Mouse (Mus musculus): Measurements from ENCODE around the gene Cox5a. TPM values are rescaled to one million over a fixed set of nuclear protein-coding genes. Genes with fewer than 3 reads are reported as not detected.

Cox5a gene
- polyA plus RNA-seq, 1 experiment from 2014 or later = 770 TPM

- H3K4me2 ChIP-seq (replicated peaks) = no peak overlapping the region
- no peak overlapping the region for H3K4me3 ChIP-seq
- H3K27me3 ChIP-seq (replicated peaks) = no peaks in the 10 kb centered on the region
- no peak overlapping the region for H3K9ac ChIP-seq
- peaks cover 49% of the 10 kb centered on the region for H3K36me3 ChIP-seq
- H3K9me3 ChIP-seq = no peaks in the 10 kb centered on the region
- ATAC-seq (ENCODE audit: low FRiP score, low read depth) = no peak
- H3K4me1 ChIP-seq = no peaks in the 10 kb centered on the region
- no peak overlapping the region for H3K27ac ChIP-seq
These were observed 53.3 kb downstream of the Cox5a start for GRCm38 (mm10) chr9:57574397-57574796.

- H3K36me3 ChIP-seq = peaks cover 53% of the 10 kb centered on the region
These were observed 54.5 kb downstream of the Cox5a start for GRCm38 (mm10) chr9:57575577-57575976.

GRCm38 (mm10) chr9:57577144-57577849 lies 56.2 kb downstream of the Cox5a start:
- no peak overlapping the region for H3K4me3 ChIP-seq
- peaks cover 61% of the 10 kb centered on the region for H3K36me3 ChIP-seq
- H3K9me3 ChIP-seq = no peaks in the 10 kb centered on the region
- no peaks in the 10 kb centered on the region for H3K4me1 ChIP-seq
- no peak overlapping the region for H3K9ac ChIP-seq
- no peaks in the 10 kb centered on the region for H3K27me3 ChIP-seq (replicated peaks)
- H3K4me2 ChIP-seq (replicated peaks) = no peak overlapping the region
- WGBS = 84% methylated on average over 6 of the region's 6 CpGs
- H3K27ac ChIP-seq = no peak overlapping the region
- no peak for ATAC-seq (ENCODE audit: low FRiP score, low read depth)

More at GRCm38 (mm10) chr9:57575577-57575976, 54.5 kb downstream of the Cox5a start:
- Histone ChIP-seq H3K27ac (no peak overlapping the region), H3K4me2 (replicated peaks) (no peak overlapping the region), H3K9me3 (no peaks in the 10 kb centered on the region), H3K4me1 (no peaks in the 10 kb centered on the region), H3K27me3 (replicated peaks) (no peaks in the 10 kb centered on the region), H3K4me3 (no peak overlapping the region), H3K9ac (no peak overlapping the region)
- WGBS = 88% methylated on average over 3 of the region's 3 CpGs
- ATAC-seq (ENCODE audit: low FRiP score, low read depth) = no peak

Other genes starting within 250 kb of the Cox5a start
- 21.8 and 24.3 TPM in 2 replicates for gene Ppcdc, start 81.2 kb upstream of the Cox5a start, polyA plus RNA-seq (2016; fragmentation: Nextera tagmentation; extraction: Ambion mirVana)
- 40.6 and 43.0 TPM in 2 replicates for gene Scamp5, start 53.2 kb upstream of the Cox5a start, polyA plus RNA-seq (2016; fragmentation: Nextera tagmentation; extraction: Ambion mirVana)
- gene Rpp25, start 17.2 kb upstream of the Cox5a start, polyA plus RNA-seq (2016; fragmentation: Nextera tagmentation; extraction: Ambion mirVana) = 12.4 and 13.3 TPM in 2 replicates
- gene Fam219b, start 16.3 kb downstream of the Cox5a start, polyA plus RNA-seq (2016; fragmentation: Nextera tagmentation; extraction: Ambion mirVana) = 19.6 and 20.2 TPM in 2 replicates
- 68.0 and 68.2 TPM in 2 replicates for gene Mpi, start 31.5 kb downstream of the Cox5a start, polyA plus RNA-seq (2016; fragmentation: Nextera tagmentation; extraction: Ambion mirVana)
- gene Scamp2, start 39.7 kb downstream of the Cox5a start, polyA plus RNA-seq (2016; fragmentation: Nextera tagmentation; extraction: Ambion mirVana) = 56.2 and 62.3 TPM in 2 replicates
- gene Ulk3, start 68.2 kb downstream of the Cox5a start, polyA plus RNA-seq (2016; fragmentation: Nextera tagmentation; extraction: Ambion mirVana) = 20.7 and 22.9 TPM in 2 replicates
- not detected in 2 replicates for gene Cplx3, start 85.0 kb downstream of the Cox5a start, polyA plus RNA-seq (2016; fragmentation: Nextera tagmentation; extraction: Ambion mirVana)
- gene Lman1l, start 99.5 kb downstream of the Cox5a start, polyA plus RNA-seq (2016; fragmentation: Nextera tagmentation; extraction: Ambion mirVana) = not detected in 2 replicates
- 40.3 and 41.7 TPM in 2 replicates for gene Csk, start 132.4 kb downstream of the Cox5a start, polyA plus RNA-seq (2016; fragmentation: Nextera tagmentation; extraction: Ambion mirVana)
- not detected in 2 replicates for gene Cyp1a2, start 162.4 kb downstream of the Cox5a start, polyA plus RNA-seq (2016; fragmentation: Nextera tagmentation; extraction: Ambion mirVana)
- gene Cyp1a1, start 166.7 kb downstream of the Cox5a start, polyA plus RNA-seq (2016; fragmentation: Nextera tagmentation; extraction: Ambion mirVana) = not detected in 2 replicates
- 38.4 and 41.0 TPM in 2 replicates for gene Edc3, start 187.3 kb downstream of the Cox5a start, polyA plus RNA-seq (2016; fragmentation: Nextera tagmentation; extraction: Ambion mirVana)
- gene Clk3, start 244.6 kb downstream of the Cox5a start, polyA plus RNA-seq (2016; fragmentation: Nextera tagmentation; extraction: Ambion mirVana) = 80.9 and 84.9 TPM in 2 replicates